Mouse (Mus musculus): Measurements from ENCODE around the gene Clba1. TPM values are rescaled to one million over a fixed set of nuclear protein-coding genes. Genes with fewer than 3 reads are reported as not detected.

Gene Clba1
- 2.1 TPM in 2 replicates for polyA plus RNA-seq (2012; rRNA removed; ENCODE audit: low replicate concordance)

DNA sequence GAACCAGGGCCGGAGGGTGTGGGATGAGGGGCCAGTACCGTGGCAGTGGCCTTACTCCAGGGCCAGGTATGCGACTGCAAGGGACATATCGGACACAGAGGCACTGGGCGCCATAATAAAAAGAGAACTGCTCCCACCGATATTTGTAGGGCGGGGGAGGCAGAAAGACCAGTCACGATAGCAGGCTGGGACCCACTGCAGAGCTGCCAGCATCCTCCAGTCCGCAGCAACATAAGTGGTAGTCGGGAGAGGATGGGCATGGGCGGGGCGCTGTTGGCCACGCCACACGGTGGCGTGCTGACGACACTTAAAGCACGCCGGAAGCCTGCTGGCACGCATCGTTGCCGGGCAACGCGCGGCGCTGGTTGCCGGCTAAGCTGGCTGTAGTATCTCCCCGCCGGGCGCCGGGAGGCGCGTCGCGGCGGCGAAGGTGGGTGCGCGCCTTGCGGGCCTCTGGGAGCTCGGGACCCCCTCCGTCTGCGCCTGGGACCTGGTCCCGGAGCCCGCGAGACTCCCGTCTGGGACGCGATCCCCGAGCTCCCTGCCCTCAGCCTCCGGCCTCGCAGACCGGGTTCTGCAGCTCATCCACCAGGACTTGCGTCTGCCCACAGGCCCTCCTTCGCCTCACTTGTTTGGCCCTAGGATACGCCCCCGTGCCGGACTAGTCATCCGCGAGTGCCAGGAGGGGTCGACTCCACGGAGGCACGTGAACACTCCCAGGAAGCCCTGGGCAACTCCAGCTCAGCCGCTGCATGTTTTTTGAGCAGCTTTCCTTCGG, at the start of gene Clba1:
TSS of gene Clba1 (plus strand) at position 351 of the 778 bp plus-strand sequence.

GRCm38 (mm10) chr12:112760154-112760926, 48.4 kb upstream of the Clba1 start, which contains the start of gene Pld4:
Pld4 (plus strand) TSS chr12:112760655.

GRCm38 (mm10) chr12:112801864-112802846, 6.6 kb upstream of the Clba1 start, which contains the start of gene Ahnak2:
Ahnak2 (minus strand) TSS chr12:112802657.

GRCm38 (mm10) chr12:112829244-112829864, 20.6 kb downstream of the Clba1 start, which contains the start of gene Cdca4:
Cdca4 (minus strand) TSS chr12:112829423.

Other genes with a start within 250 kb of the Clba1 start
- gene Inf2, start 220.2 kb upstream of the Clba1 start, polyA plus RNA-seq (2012; rRNA removed; ENCODE audit: low replicate concordance), result 6.8 and 8.5 TPM in 2 replicates
- 3.0 and 6.9 TPM in 2 replicates for gene Adssl1, start 188.9 kb upstream of the Clba1 start, polyA plus RNA-seq (2012; rRNA removed; ENCODE audit: low replicate concordance)
- 21.6 and 24.5 TPM in 2 replicates for gene Siva1, start 164.3 kb upstream of the Clba1 start, polyA plus RNA-seq (2012; rRNA removed; ENCODE audit: low replicate concordance)
- gene Akt1, start 134.1 kb upstream of the Clba1 start, polyA plus RNA-seq (2012; rRNA removed; ENCODE audit: low replicate concordance), result 89.2 and 126 TPM in 2 replicates
- gene Zbtb42, start 130.1 kb upstream of the Clba1 start, polyA plus RNA-seq (2012; rRNA removed; ENCODE audit: low replicate concordance), result 20.0 and 27.2 TPM in 2 replicates
- 59.7 and 67.4 TPM in 2 replicates for gene Cep170b, start 88.5 kb upstream of the Clba1 start, polyA plus RNA-seq (2012; rRNA removed; ENCODE audit: low replicate concordance)
- gene Pld4, start 48.3 kb upstream of the Clba1 start, polyA plus RNA-seq (2012; rRNA removed; ENCODE audit: low replicate concordance), result 14.3 and 22.6 TPM in 2 replicates
- gene Ahnak2, start 6.3 kb upstream of the Clba1 start, polyA plus RNA-seq (2012; rRNA removed; ENCODE audit: low replicate concordance), result 0.60 and 1.4 TPM in 2 replicates
- gene Cdca4, start 20.5 kb downstream of the Clba1 start, polyA plus RNA-seq (2012; rRNA removed; ENCODE audit: low replicate concordance), result 9.2 and 11.5 TPM in 2 replicates
- gene Gpr132, start 59.3 kb downstream of the Clba1 start, polyA plus RNA-seq (2012; rRNA removed; ENCODE audit: low replicate concordance), result 2.4 and 5.8 TPM in 2 replicates
- 7.0 and 9.9 TPM in 2 replicates for gene Jag2, start 120.8 kb downstream of the Clba1 start, polyA plus RNA-seq (2012; rRNA removed; ENCODE audit: low replicate concordance)
- 44.2 and 67.5 TPM in 2 replicates for gene Nudt14, start 133.2 kb downstream of the Clba1 start, polyA plus RNA-seq (2012; rRNA removed; ENCODE audit: low replicate concordance)
- 69.2 and 256 TPM in 2 replicates for gene Btbd6, start 167.5 kb downstream of the Clba1 start, polyA plus RNA-seq (2012; rRNA removed; ENCODE audit: low replicate concordance)
- 34.8 and 43.2 TPM in 2 replicates for gene Brf1, start 191.8 kb downstream of the Clba1 start, polyA plus RNA-seq (2012; rRNA removed; ENCODE audit: low replicate concordance)
- gene Pacs2, start 205.6 kb downstream of the Clba1 start, polyA plus RNA-seq (2012; rRNA removed; ENCODE audit: low replicate concordance), result 18.6 and 27.8 TPM in 2 replicates